ENCODE assay signal across 8 mouse cellular contexts in the genomic region with DNA sequence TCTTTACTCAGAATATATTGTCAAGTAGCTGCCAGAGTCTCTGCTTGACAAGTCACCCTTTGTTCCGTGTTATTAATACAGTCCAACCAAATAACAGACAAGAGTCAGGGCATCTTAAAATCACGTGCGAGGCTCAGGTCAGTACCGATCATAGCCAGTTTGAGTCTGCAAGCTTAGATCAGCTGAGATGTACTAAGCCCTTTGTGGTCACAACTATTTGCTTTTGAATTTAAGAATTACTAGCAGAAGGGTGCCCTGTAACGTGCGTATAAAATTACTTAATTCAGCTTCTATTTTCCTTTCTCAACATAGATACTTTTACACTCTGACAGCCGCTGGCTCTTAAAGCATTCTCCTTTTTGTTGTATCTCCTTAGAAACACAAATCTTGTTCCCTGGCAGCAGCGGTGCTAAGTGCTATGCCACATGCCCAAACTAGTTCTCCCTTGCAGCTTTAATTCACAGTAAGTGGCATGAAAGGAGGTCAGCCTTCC. TPM values are rescaled to one million over a fixed set of nuclear protein-coding genes. Genes with fewer than 3 reads are reported as not detected.
DNase-seq lines count a peak whose midpoint lies in the region; ATAC-seq and TF ChIP-seq lines count a peak whose summit lies in the region.

No protein-coding gene starts in this region.

- peak overlapping the region; percentile 82 for H3K27ac ChIP-seq in heart, adult 2 months
- H3K27ac ChIP-seq in forebrain, postnatal 0 days (ENCODE audit: low read depth, low read length), result no peak overlapping the region
- no peak overlapping the region for H3K27ac ChIP-seq in midbrain, embryonic 12.5 days (replicated peaks)
- no peak overlapping the region for H3K27ac ChIP-seq in thymus, adult 2 months (ENCODE audit: control insufficient read depth, insufficient read depth, low read length)

- DNase-seq in heart, adult 2 months, result no peak
- no peak for DNase-seq in heart, postnatal 14 days
- DNase-seq in brain, adult 2 months (ENCODE audit: low read depth, low spot score), result peak; percentile 71
- peak; percentile 47 for DNase-seq in forebrain, postnatal 0 days
- no peak for DNase-seq in thymus, adult 2 months
- no peak for DNase-seq in urinary bladder, postnatal 36 days (ENCODE audit: low spot score in 2 of 2)
- no peak for DNase-seq in c-Kit-positive CD71-positive TER-119-positive erythroid progenitor cells, embryonic 14.5 days (ENCODE audit: low spot score)

- TF ChIP-seq EP300 in heart, adult 2 months (IDR thresholded peaks at IDR 0.05; ENCODE audit: insufficient read depth, low read depth, low read length), result no peak

- H3K4me2 ChIP-seq in forebrain, postnatal 0 days (ENCODE audit: low read depth), result no peak overlapping the region
- no peak overlapping the region for H3K4me2 ChIP-seq in midbrain, embryonic 12.5 days (replicated peaks)

- no peak for TF ChIP-seq POLR2A in heart, adult 2 months (IDR thresholded peaks at IDR 0.05; ENCODE audit: insufficient read depth, low read depth, low read length)
- TF ChIP-seq POLR2A in thymus, adult 2 months (IDR thresholded peaks at IDR 0.05; ENCODE audit: control insufficient read depth, extremely low read depth, insufficient read depth, low read length, poor library complexity), result no peak

- no peaks in the 10 kb centered on the region for H3K9me3 ChIP-seq in forebrain, postnatal 0 days (ENCODE audit: low read length)
- no peaks in the 10 kb centered on the region for H3K9me3 ChIP-seq in midbrain, embryonic 12.5 days

- H3K36me3 ChIP-seq in heart, adult 2 months (ENCODE audit: control insufficient read depth, insufficient read depth, low read length), result no peaks in the 10 kb centered on the region; the same call in none of the 2 replicates
- no peaks in the 10 kb centered on the region for H3K36me3 ChIP-seq in forebrain, postnatal 0 days (ENCODE audit: insufficient read depth)
- no peaks in the 10 kb centered on the region for H3K36me3 ChIP-seq in midbrain, embryonic 12.5 days
- H3K36me3 ChIP-seq in thymus, adult 2 months (ENCODE audit: control insufficient read depth, insufficient read depth, low read length), result no peaks in the 10 kb centered on the region

- no peaks in the 10 kb centered on the region for H3K27me3 ChIP-seq in heart, adult 2 months (ENCODE audit: control insufficient read depth, insufficient read depth, low read length)
- H3K27me3 ChIP-seq in forebrain, postnatal 0 days (ENCODE audit: insufficient read depth, low read length), result no peaks in the 10 kb centered on the region
- no peaks in the 10 kb centered on the region for H3K27me3 ChIP-seq in midbrain, embryonic 12.5 days
- H3K27me3 ChIP-seq in thymus, adult 2 months (ENCODE audit: control insufficient read depth, insufficient read depth, low read length), result no peaks in the 10 kb centered on the region

- H3K4me3 ChIP-seq in heart, adult 2 months, result peak overlapping the region; percentile 29; the same call in 1 of the 2 replicates
- no peak overlapping the region for H3K4me3 ChIP-seq in forebrain, postnatal 0 days (ENCODE audit: low read depth, low read length)
- no peak overlapping the region for H3K4me3 ChIP-seq in midbrain, embryonic 12.5 days
- no peak overlapping the region for H3K4me3 ChIP-seq in thymus, adult 2 months (ENCODE audit: control insufficient read depth, insufficient read depth, low read length)

- peak; percentile 85 for ATAC-seq in forebrain, postnatal 0 days
- peak; percentile 74 for ATAC-seq in midbrain, embryonic 12.5 days (ENCODE audit: low FRiP score, low read depth)

- no peaks in the 10 kb centered on the region for H3K79me2 ChIP-seq in heart, adult 2 months (replicated peaks; ENCODE audit: control insufficient read depth, insufficient read depth, low read length)

- WGBS in heart, adult 2 months, result 50% methylated on average over 8 of the region's 8 CpGs
- 15% methylated on average over 8 of the region's 8 CpGs for WGBS in forebrain, postnatal 0 days
- 22% methylated on average over 8 of the region's 8 CpGs for WGBS in midbrain, embryonic 12.5 days
- 92% methylated on average over 8 of the region's 8 CpGs for WGBS in thymus, adult 2 months

- no peak for TF ChIP-seq CTCF in heart, adult 2 months (IDR thresholded peaks at IDR 0.05)
- no peak for TF ChIP-seq CTCF in forebrain, postnatal 0 days (IDR thresholded peaks at IDR 0.05; ENCODE audit: low read depth)
- no peak for TF ChIP-seq CTCF in thymus, adult 2 months (IDR thresholded peaks at IDR 0.05; ENCODE audit: borderline replicate concordance, control insufficient read depth, extremely low read depth, insufficient read depth, low read length, poor library complexity)

- no peaks in the 10 kb centered on the region; the same call in 1 of the 2 replicates for H3K4me1 ChIP-seq in heart, adult 2 months (ENCODE audit: control insufficient read depth, insufficient read depth, low read length)
- H3K4me1 ChIP-seq in forebrain, postnatal 0 days (ENCODE audit: insufficient read depth), result no peaks in the 10 kb centered on the region
- peaks cover 11% of the 10 kb centered on the region; the same call in 1 of the 2 replicates for H3K4me1 ChIP-seq in midbrain, embryonic 12.5 days
- H3K4me1 ChIP-seq in thymus, adult 2 months (replicated peaks; ENCODE audit: control insufficient read depth, insufficient read depth, low read length), result no peaks in the 10 kb centered on the region

- intact Hi-C loops in heart, adult 2 months (cut with DNase I), result no loop called here
- intact Hi-C loops in heart, postnatal 14 days (cut with DNase I), result no loop called here

- no peak overlapping the region; the same call in 1 of the 2 replicates for H3K9ac ChIP-seq in heart, adult 2 months (ENCODE audit: low read depth, low read length)
- no peak overlapping the region for H3K9ac ChIP-seq in forebrain, postnatal 0 days
- no peak overlapping the region for H3K9ac ChIP-seq in midbrain, embryonic 12.5 days (replicated peaks)

RNA-seq across cellular contexts. Expression of gene Ppargc1a, which starts 0.7 kb away (rescaled TPM):
- total RNA-seq in heart, adult 2 months (2021), result 100 to 1,000 TPM; 129 to 146 TPM
- polyA plus RNA-seq in heart, adult 2 months (2012; rRNA removed), result 27.9 and 46.5 TPM in 2 replicates
- 100 to 1,000 TPM; 120 to 159 TPM for total RNA-seq in heart, postnatal 14 days (2021)
- 7.0 and 10.4 TPM in 2 replicates for total RNA-seq in forebrain, postnatal 0 days (2014; rRNA removed)
- polyA plus RNA-seq in forebrain, postnatal 0 days (2015; fragmentation: Nextera tagmentation; extraction: Ambion mirVana), result 7.9 and 13.7 TPM in 2 replicates
- 3.9 and 4.5 TPM in 2 replicates for polyA plus RNA-seq in midbrain, embryonic 12.5 days (2016; fragmentation: Nextera tagmentation; extraction: Ambion mirVana)
- polyA plus RNA-seq in thymus, adult 2 months (2012; rRNA removed), result 0.57 and 1.4 TPM in 2 replicates

Comparison
In these comparisons a context has a peak if more than half of its experiments do, and no peak if none do; other contexts are left out.
1. DNase-seq: peak in brain, adult 2 months (single experiment) and forebrain, postnatal 0 days (single experiment); none in heart, adult 2 months (0 of 2), heart, postnatal 14 days (0 of 2), thymus, adult 2 months (single experiment), urinary bladder, postnatal 36 days (0 of 2) and c-Kit-positive CD71-positive TER-119-positive erythroid progenitor cells, embryonic 14.5 days (single experiment).